Mouse (Mus musculus): Measurements from ENCODE around the gene Sipa1l1.

GRCm38 (mm10) chr12:82409686-82410472, 240.8 kb downstream of the Sipa1l1 start:
- TF ChIP-seq ZC3H11A (IDR thresholded peaks at IDR 0.05; ENCODE audit: borderline replicate concordance, low read depth, low read length), result no peak
- no peak for TF ChIP-seq CHD2 (IDR thresholded peaks at IDR 0.05; ENCODE audit: low read depth, low read length)
- no peak for TF ChIP-seq HCFC1 (IDR thresholded peaks at IDR 0.05; ENCODE audit: borderline replicate concordance, insufficient read depth, low read length)
- no peak for TF ChIP-seq ZNF384 (IDR thresholded peaks at IDR 0.05; ENCODE audit: low read depth, low read length)

All from ES-E14 (cell line).